Mouse (Mus musculus): Measurements from ENCODE around the gene Tuba1c. TPM values are rescaled to one million over a fixed set of nuclear protein-coding genes. Genes with fewer than 3 reads are reported as not detected.

Gene Tuba1c
- total and polyA plus RNA-seq, 2 experiments from 2014 or later = 24.2 to 58.3 TPM

DNA sequence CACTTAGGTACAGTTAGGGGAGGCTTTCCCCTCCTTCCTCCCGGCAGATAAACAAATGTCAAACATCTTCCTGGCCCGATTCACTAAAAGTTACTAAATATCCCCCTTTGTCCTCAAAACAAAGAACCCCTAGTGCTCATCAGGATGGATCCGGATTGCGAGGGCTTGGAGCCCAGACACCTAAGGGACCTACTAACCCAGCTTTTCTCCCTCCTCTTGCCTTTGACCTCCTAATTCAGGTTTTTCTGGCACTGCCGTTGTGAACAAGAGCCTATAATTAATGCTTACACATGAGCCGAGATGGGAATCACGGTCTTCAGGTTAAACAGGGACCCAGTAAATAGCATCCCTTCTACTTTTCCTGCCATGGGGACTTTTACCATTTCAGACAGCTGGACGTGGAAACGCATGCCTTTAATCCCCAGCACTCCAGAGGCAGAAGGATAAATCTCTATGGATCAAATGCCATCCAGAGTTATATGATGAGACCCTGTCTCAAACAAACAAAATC, 38.1 kb upstream of the Tuba1c start:
- Histone ChIP-seq H3K4me1 (ENCODE audit: insufficient read depth, low read length) (peaks cover 41% of the 10 kb centered on the region), H3K4me2 (ENCODE audit: low read depth, low read length) (peak overlapping the region; percentile 60), H3K36me3 (ENCODE audit: insufficient read depth, low read length) (no peaks in the 10 kb centered on the region), H3K27me3 (ENCODE audit: insufficient read depth, low read length) (no peaks in the 10 kb centered on the region), H3K9ac (replicated peaks; ENCODE audit: low read length) (peak overlapping the region; percentile 61), H3K4me3 (ENCODE audit: low read length) (peak overlapping the region; percentile 18), H3K9me3 (ENCODE audit: low read length) (no peaks in the 10 kb centered on the region), H3K27ac (peak overlapping the region; percentile 88)
- DNase-seq (ENCODE audit: low spot score) = no peak
- 7% methylated on average over 9 of the region's 9 CpGs for WGBS
- no peak for TF ChIP-seq CTCF (IDR thresholded peaks at IDR 0.05; ENCODE audit: low read depth)
- ATAC-seq = no peak

DNA sequence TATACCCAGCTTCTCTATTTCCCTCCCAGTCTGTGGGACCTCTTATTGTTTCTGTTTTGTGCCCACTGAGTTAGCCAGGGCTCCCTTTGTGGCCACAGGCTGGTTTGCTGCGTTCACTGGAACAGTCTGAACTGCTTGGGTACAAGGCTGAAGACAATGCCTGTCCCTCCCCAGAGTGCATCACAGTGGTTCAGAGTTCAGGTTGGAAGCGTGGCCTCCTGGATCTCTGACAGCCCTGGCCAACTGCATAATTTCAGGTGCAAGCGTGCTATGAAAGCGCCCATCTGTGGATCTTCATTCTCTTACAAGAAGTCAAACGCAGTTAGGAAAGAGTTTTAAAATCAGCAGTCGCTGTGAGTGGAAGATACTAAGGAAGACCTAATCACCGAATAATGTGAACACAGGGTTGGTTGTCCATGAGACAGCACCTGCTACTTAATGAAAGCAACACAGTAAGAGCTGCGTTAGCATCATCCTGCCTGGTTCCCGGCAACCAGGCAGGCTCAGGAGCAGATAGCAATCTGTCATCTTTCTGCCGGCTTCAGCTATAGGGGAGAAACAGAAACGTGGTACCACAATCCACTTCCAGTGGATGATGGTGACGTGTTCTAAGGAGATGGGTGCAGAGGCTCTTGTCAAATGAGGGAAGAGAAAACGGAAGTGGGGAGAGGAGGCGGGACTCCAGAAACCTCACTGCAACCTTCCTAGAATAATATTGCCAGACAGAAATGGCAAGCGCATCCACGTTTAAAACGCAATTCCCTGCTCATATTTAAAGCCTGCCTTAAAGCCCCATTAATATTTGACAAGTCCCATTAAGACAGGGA, 37.4 kb upstream of the Tuba1c start:
- H3K4me2 ChIP-seq (ENCODE audit: low read depth, low read length) = peak overlapping the region; percentile 60
- no peak for TF ChIP-seq CTCF (IDR thresholded peaks at IDR 0.05; ENCODE audit: low read depth)
- ATAC-seq = peak; percentile 86
- H3K9me3 ChIP-seq (ENCODE audit: low read length) = no peaks in the 10 kb centered on the region
- H3K9ac ChIP-seq (replicated peaks; ENCODE audit: low read length) = peak overlapping the region; percentile 61
- peak overlapping the region; percentile 26 for H3K4me3 ChIP-seq (ENCODE audit: low read length)
- peak overlapping the region; percentile 88 for H3K27ac ChIP-seq
- H3K27me3 ChIP-seq (ENCODE audit: insufficient read depth, low read length) = no peaks in the 10 kb centered on the region
- H3K4me1 ChIP-seq (ENCODE audit: insufficient read depth, low read length) = peaks cover 41% of the 10 kb centered on the region
- peak; percentile 88 for DNase-seq (ENCODE audit: low spot score)
- no peaks in the 10 kb centered on the region for H3K36me3 ChIP-seq (ENCODE audit: insufficient read depth, low read length)
- WGBS = 12% methylated on average over 17 of the region's 17 CpGs

DNA sequence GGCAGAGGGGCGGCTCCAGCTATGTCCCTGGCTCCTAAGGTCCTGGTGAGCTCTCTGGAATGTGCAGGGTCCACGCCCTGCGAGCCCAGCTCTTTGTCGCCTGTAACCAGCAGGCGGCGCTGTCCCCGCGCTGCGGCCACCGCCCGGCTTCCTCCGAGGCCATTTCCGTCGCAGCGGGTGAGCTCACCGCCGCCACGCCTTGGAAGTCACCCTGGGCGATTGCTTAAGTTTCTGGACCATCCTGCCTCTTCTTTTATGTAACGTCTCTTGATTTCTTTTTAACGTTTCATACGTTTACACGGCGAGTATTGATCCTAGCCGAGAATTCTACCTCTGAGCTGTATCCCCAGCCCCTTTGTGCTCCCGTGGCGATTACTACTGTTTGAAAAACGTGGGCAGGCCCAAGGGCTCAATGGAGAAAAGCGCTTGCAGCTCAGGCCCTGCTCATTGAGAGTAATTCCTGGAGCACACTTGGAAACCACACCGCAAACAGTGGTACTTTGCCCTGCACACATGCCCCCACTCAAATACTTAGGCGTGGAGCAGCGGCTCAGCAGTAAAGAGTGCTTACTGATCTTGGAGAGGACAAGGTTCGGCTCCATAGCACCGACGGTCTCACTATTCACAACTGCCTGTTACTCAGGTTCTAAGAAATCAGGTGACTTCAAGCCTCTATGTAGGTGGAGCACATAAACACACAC, 36.4 kb upstream of the Tuba1c start:
- WGBS = under 1% methylated on average over 35 of the region's 35 CpGs
- Histone ChIP-seq H3K9ac (replicated peaks; ENCODE audit: low read length) (peak overlapping the region; percentile 61), H3K36me3 (ENCODE audit: insufficient read depth, low read length) (no peaks in the 10 kb centered on the region), H3K9me3 (ENCODE audit: low read length) (no peaks in the 10 kb centered on the region), H3K4me1 (ENCODE audit: insufficient read depth, low read length) (peaks cover 34% of the 10 kb centered on the region), H3K4me2 (ENCODE audit: low read depth, low read length) (peak overlapping the region; percentile 60), H3K27me3 (ENCODE audit: insufficient read depth, low read length) (no peaks in the 10 kb centered on the region), H3K4me3 (ENCODE audit: low read length) (peak overlapping the region; percentile 26), H3K27ac (peak overlapping the region; percentile 88)
- DNase-seq (ENCODE audit: low spot score) (peak; percentile 95), ATAC-seq (peak; percentile 86)
- TF ChIP-seq CTCF (IDR thresholded peaks at IDR 0.05; ENCODE audit: low read depth) = peak; percentile 96

DNA sequence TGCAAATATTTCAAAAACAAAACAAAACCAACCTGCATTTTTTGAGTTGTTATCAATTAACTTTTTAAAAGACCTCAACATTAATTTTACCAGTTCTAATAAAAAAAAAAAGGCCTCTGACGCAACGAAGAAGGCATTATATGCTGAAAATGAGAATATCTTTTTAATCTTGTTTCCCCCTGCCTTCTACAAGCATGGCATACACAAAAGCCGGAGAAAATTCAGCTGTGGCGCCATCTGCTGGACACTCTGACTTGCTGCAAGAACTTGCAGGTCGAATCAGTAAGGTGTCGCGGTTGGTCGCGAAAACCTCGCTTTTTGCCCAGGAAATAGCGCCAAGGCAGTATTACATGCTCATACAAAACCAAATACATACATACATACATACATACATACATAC, 35.8 kb upstream of the Tuba1c start:
- Histone ChIP-seq H3K27me3 (ENCODE audit: insufficient read depth, low read length) (no peaks in the 10 kb centered on the region), H3K9me3 (ENCODE audit: low read length) (no peaks in the 10 kb centered on the region), H3K27ac (peak overlapping the region; percentile 88; the same call in 1 of the 2 replicates), H3K4me3 (ENCODE audit: low read length) (no peak overlapping the region), H3K4me1 (ENCODE audit: insufficient read depth, low read length) (peaks cover 28% of the 10 kb centered on the region), H3K36me3 (ENCODE audit: insufficient read depth, low read length) (no peaks in the 10 kb centered on the region), H3K4me2 (ENCODE audit: low read depth, low read length) (peak overlapping the region; percentile 60), H3K9ac (replicated peaks; ENCODE audit: low read length) (peak overlapping the region; percentile 61; the same call in 1 of the 2 replicates)
- peak; percentile 93 for TF ChIP-seq CTCF (IDR thresholded peaks at IDR 0.05; ENCODE audit: low read depth)
- DNase-seq (ENCODE audit: low spot score) (peak; percentile 98), ATAC-seq (no peak)
- under 1% methylated on average over 11 of the region's 11 CpGs for WGBS

DNA sequence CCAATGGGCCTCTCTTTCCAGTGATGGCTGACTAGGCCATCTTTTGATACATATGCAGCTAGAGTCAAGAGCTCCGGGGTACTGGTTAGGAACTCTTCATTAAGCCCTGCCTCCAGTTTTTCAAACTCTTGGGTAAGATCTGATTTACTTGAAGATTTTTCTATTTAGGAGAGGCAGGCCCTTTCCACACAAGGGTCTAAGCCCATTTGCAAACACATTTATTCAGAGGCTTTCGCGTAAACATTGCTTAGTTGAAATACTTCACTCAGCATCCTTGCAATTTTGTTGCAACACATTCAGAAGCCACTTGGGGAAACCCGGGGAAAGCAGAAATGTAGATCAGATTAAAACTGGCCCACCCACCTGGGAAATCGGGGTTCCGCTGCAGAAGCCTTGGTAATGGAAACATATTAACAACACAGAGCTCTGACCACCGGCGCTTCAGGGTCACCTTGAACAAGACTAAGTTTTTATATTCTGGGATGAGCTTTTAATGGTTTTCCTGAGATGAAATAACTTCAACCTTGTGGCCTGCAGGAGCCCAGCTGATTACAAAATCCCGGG, 34.7 kb upstream of the Tuba1c start:
- 77% methylated on average over 9 of the region's 9 CpGs for WGBS
- Histone ChIP-seq H3K4me3 (ENCODE audit: low read length) (no peak overlapping the region), H3K36me3 (ENCODE audit: insufficient read depth, low read length) (no peaks in the 10 kb centered on the region), H3K9me3 (ENCODE audit: low read length) (no peaks in the 10 kb centered on the region), H3K27me3 (ENCODE audit: insufficient read depth, low read length) (no peaks in the 10 kb centered on the region), H3K4me1 (ENCODE audit: insufficient read depth, low read length) (peaks cover 22% of the 10 kb centered on the region), H3K27ac (no peak overlapping the region), H3K4me2 (ENCODE audit: low read depth, low read length) (no peak overlapping the region), H3K9ac (replicated peaks; ENCODE audit: low read length) (no peak overlapping the region)
- DNase-seq (ENCODE audit: low spot score) (no peak), ATAC-seq (no peak)
- no peak for TF ChIP-seq CTCF (IDR thresholded peaks at IDR 0.05; ENCODE audit: low read depth)

DNA sequence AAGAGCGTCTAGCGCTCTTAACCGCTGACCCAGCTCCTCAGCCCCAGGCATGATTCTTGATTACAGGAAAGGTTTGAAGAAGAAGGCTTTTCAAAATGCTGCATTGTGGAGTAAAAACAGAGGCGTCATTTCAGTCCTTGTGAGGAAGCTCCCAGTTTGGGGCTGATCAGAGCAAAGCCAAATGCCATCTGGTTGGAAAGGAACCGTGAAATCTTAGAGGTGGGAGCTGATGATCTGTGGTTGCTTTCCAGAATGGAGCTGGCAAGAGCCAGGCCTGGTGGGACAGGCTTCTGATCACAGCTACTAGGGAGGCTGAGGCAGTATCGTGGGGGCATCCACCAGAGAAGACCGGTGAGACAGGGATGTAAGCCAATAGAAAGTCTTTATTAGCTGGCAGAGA, 32.9 kb upstream of the Tuba1c start:
- Histone ChIP-seq H3K27me3 (ENCODE audit: insufficient read depth, low read length) (no peaks in the 10 kb centered on the region), H3K4me2 (ENCODE audit: low read depth, low read length) (no peak overlapping the region), H3K9ac (replicated peaks; ENCODE audit: low read length) (no peak overlapping the region), H3K27ac (peak overlapping the region; percentile 26; the same call in 1 of the 2 replicates), H3K4me1 (ENCODE audit: insufficient read depth, low read length) (peaks cover 9% of the 10 kb centered on the region), H3K36me3 (ENCODE audit: insufficient read depth, low read length) (no peaks in the 10 kb centered on the region), H3K4me3 (ENCODE audit: low read length) (no peak overlapping the region), H3K9me3 (ENCODE audit: low read length) (no peaks in the 10 kb centered on the region)
- ATAC-seq (no peak), DNase-seq (ENCODE audit: low spot score) (no peak)
- TF ChIP-seq CTCF (IDR thresholded peaks at IDR 0.05; ENCODE audit: low read depth) = no peak
- WGBS = 61% methylated on average over 7 of the region's 7 CpGs

Measured in hindbrain, postnatal 0 days (tissue).